15 mouse cellular contexts compared by ENCODE assay signal in the genomic region with DNA sequence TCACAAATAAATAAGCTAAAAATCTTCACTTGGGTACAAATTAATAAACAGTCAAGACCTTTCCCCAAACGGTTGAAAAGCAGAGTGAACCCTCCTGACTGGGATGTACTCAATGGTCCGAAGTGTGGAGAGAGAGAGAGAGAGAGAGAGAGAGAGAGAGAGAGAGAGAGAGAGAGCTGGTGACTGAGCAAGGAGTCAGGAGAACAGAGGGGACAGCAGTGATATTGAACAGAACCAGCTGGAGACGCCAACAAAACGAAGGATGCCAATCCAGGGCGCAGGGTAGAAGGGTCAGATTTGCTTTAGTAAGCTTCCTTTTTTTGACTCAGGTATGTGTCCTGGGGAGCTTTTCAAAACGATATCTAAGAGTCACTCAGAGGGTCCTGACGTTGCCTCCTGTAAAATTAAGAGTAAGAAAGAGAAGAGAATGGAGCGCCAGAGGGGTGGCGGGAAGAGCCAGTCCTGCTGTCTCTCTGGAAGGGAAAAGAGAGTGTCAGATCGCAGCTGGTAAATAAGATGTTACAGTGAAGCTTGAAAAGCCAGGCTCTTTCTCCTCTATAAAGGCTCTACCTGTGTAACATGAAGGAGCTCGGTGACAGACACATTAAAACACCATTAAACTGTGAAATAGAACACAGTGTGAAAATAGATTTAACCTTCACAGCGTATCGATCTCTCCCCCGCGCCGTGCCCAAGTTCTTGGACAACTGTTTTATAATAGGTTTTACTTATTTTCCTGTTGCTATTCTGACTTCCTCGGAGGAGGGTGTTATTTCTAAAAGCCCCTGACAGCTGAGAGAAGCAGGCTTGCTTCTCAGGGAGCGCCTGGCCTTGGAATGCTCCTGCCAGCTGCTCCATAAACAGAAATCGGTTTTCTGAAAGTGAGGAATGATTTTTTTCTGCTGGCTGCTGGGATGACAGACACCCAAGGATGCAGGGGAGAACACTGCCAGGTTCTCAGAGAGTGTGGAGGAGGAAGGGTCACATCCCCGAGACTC.
DNase-seq lines count a peak whose midpoint lies in the region; ATAC-seq and TF ChIP-seq lines count a peak whose summit lies in the region.
"Had no signal": no experiment of that assay in that cellular context is flagged by ENCODE, and none has a peak within 500 bp of the region (broad histone marks: within the 10 kb centered on the region; RNA-seq: fewer than 3 reads in every experiment).

No protein-coding gene starts in this region.

- DNase-seq in hindbrain, postnatal 0 days (ENCODE audit: low spot score): peak; percentile 13
- no peak for DNase-seq in lung, adult 18-20 months
- DNase-seq in left cerebral cortex, postnatal 10 days (ENCODE audit: extremely low spot score in 1 of 2, low spot score in 2 of 2): peak; percentile 18 to 19
- peak; percentile 31 to 55 for DNase-seq in right cerebral cortex, postnatal 10 days (ENCODE audit: low spot score in 2 of 2)
- DNase-seq in testis, postnatal 14 days (ENCODE audit: low spot score): no peak
- no peak for DNase-seq in liver, postnatal 0 days
- DNase-seq: adrenal gland, adult 8-10 months; cerebellum, adult 11 months; kidney, adult 18-20 months had no signal

- TF ChIP-seq CTCF in hindbrain, postnatal 0 days (IDR thresholded peaks at IDR 0.05; ENCODE audit: low read depth): no peak
- no peak for TF ChIP-seq CTCF in liver, postnatal 0 days (IDR thresholded peaks at IDR 0.05; ENCODE audit: low read depth)

- 59% methylated on average over 20 of the region's 20 CpGs for WGBS in hindbrain, postnatal 0 days
- 70% methylated on average over 20 of the region's 20 CpGs for WGBS in hindbrain, embryonic 13.5 days
- 43% methylated on average over 20 of the region's 20 CpGs for WGBS in lung, embryonic 15.5 days
- WGBS in liver, postnatal 0 days (ENCODE audit: insufficient replicate concordance): 76% methylated on average over 20 of the region's 20 CpGs

- H3K27ac ChIP-seq in hindbrain, postnatal 0 days: no peak overlapping the region
- H3K27ac ChIP-seq in hindbrain, embryonic 13.5 days: no peak overlapping the region
- peak overlapping the region; percentile 43 for H3K27ac ChIP-seq in lung, embryonic 15.5 days
- H3K27ac ChIP-seq in liver, postnatal 0 days (ENCODE audit: low read depth): no peak overlapping the region
- H3K27ac ChIP-seq: embryonic facial prominence, embryonic 15.5 days; heart, embryonic 15.5 days; limb, embryonic 12.5 days had no signal

- H3K27me3 ChIP-seq in hindbrain, postnatal 0 days (ENCODE audit: insufficient read depth, low read length): no peaks in the 10 kb centered on the region
- H3K27me3 ChIP-seq in hindbrain, embryonic 13.5 days: no peaks in the 10 kb centered on the region
- H3K27me3 ChIP-seq in lung, embryonic 15.5 days: no peaks in the 10 kb centered on the region
- H3K27me3 ChIP-seq in liver, postnatal 0 days (ENCODE audit: insufficient read depth, low read length): no peaks in the 10 kb centered on the region
- H3K27me3 ChIP-seq: embryonic facial prominence, embryonic 15.5 days; heart, embryonic 15.5 days; limb, embryonic 12.5 days; megakaryocyte, embryonic 14.5 days had no signal

- no peaks in the 10 kb centered on the region for H3K9me3 ChIP-seq in hindbrain, postnatal 0 days (ENCODE audit: low read length)
- H3K9me3 ChIP-seq in hindbrain, embryonic 13.5 days: no peaks in the 10 kb centered on the region
- no peaks in the 10 kb centered on the region for H3K9me3 ChIP-seq in lung, embryonic 15.5 days
- H3K9me3 ChIP-seq in liver, postnatal 0 days (ENCODE audit: low read length): no peaks in the 10 kb centered on the region
- H3K9me3 ChIP-seq: embryonic facial prominence, embryonic 15.5 days; heart, embryonic 15.5 days; limb, embryonic 12.5 days; megakaryocyte, embryonic 14.5 days had no signal

- H3K4me3 ChIP-seq in hindbrain, postnatal 0 days (ENCODE audit: low read length): no peak overlapping the region
- H3K4me3 ChIP-seq in hindbrain, embryonic 13.5 days: no peak overlapping the region
- no peak overlapping the region for H3K4me3 ChIP-seq in lung, embryonic 15.5 days
- no peak overlapping the region for H3K4me3 ChIP-seq in liver, postnatal 0 days (ENCODE audit: low read depth, low read length)
- H3K4me3 ChIP-seq: embryonic facial prominence, embryonic 15.5 days; heart, embryonic 15.5 days; limb, embryonic 12.5 days; megakaryocyte, embryonic 14.5 days had no signal

- no peaks in the 10 kb centered on the region for H3K4me1 ChIP-seq in hindbrain, postnatal 0 days (ENCODE audit: insufficient read depth, low read length)
- no peaks in the 10 kb centered on the region for H3K4me1 ChIP-seq in hindbrain, embryonic 13.5 days (replicated peaks)
- H3K4me1 ChIP-seq in lung, embryonic 15.5 days: no peaks in the 10 kb centered on the region
- H3K4me1 ChIP-seq in liver, postnatal 0 days (ENCODE audit: insufficient read depth): no peaks in the 10 kb centered on the region
- H3K4me1 ChIP-seq: embryonic facial prominence, embryonic 15.5 days; heart, embryonic 15.5 days; limb, embryonic 12.5 days; megakaryocyte, embryonic 14.5 days had no signal

- no peak for ATAC-seq in hindbrain, postnatal 0 days
- ATAC-seq in hindbrain, embryonic 13.5 days (ENCODE audit: low FRiP score): no peak
- ATAC-seq in lung, embryonic 15.5 days (ENCODE audit: borderline replicate concordance, extremely low read depth, low FRiP score, low TSS enrichment): peak; percentile 52; the same call in 1 of the 2 replicates
- no peak for ATAC-seq in liver, postnatal 0 days

- H3K36me3 ChIP-seq in hindbrain, postnatal 0 days (ENCODE audit: insufficient read depth, low read length): no peaks in the 10 kb centered on the region
- H3K36me3 ChIP-seq in hindbrain, embryonic 13.5 days: no peaks in the 10 kb centered on the region
- no peaks in the 10 kb centered on the region for H3K36me3 ChIP-seq in lung, embryonic 15.5 days
- no peaks in the 10 kb centered on the region for H3K36me3 ChIP-seq in liver, postnatal 0 days (replicated peaks; ENCODE audit: insufficient read depth, low read length)
- H3K36me3 ChIP-seq: embryonic facial prominence, embryonic 15.5 days; heart, embryonic 15.5 days; limb, embryonic 12.5 days had no signal

- H3K9ac ChIP-seq in hindbrain, postnatal 0 days (replicated peaks; ENCODE audit: low read length): no peak overlapping the region
- no peak overlapping the region for H3K9ac ChIP-seq in hindbrain, embryonic 13.5 days
- no peak overlapping the region for H3K9ac ChIP-seq in lung, embryonic 15.5 days
- no peak overlapping the region for H3K9ac ChIP-seq in liver, postnatal 0 days (replicated peaks)
- H3K9ac ChIP-seq: embryonic facial prominence, embryonic 15.5 days; heart, embryonic 15.5 days; limb, embryonic 12.5 days had no signal

- intact Hi-C loops in left cerebral cortex, postnatal 10 days (cut with DNase I): no loop called here

- no peak for TF ChIP-seq EP300 in liver, postnatal 0 days (IDR thresholded peaks at IDR 0.05; ENCODE audit: low read depth)

- H3K4me2 ChIP-seq in hindbrain, postnatal 0 days (ENCODE audit: low read depth, low read length): peak overlapping the region; percentile 16; the same call in 1 of the 2 replicates
- no peak overlapping the region for H3K4me2 ChIP-seq in hindbrain, embryonic 13.5 days
- H3K4me2 ChIP-seq in lung, embryonic 15.5 days: peak overlapping the region; percentile 38
- H3K4me2 ChIP-seq in liver, postnatal 0 days (ENCODE audit: low read depth, low read length): no peak overlapping the region
- H3K4me2 ChIP-seq: embryonic facial prominence, embryonic 15.5 days; heart, embryonic 15.5 days; limb, embryonic 12.5 days had no signal

Comparison
In these comparisons a context has a peak if more than half of its experiments do, and no peak if none do; other contexts are left out.
1. H3K4me2 ChIP-seq: peak in hindbrain, postnatal 0 days (single experiment) and lung, embryonic 15.5 days (single experiment); none in hindbrain, embryonic 13.5 days (single experiment) and liver, postnatal 0 days (single experiment).
2. DNase-seq: peak in hindbrain, postnatal 0 days (single experiment), left cerebral cortex, postnatal 10 days (2 of 2) and right cerebral cortex, postnatal 10 days (2 of 2); none in lung, adult 18-20 months (0 of 2), testis, postnatal 14 days (single experiment) and liver, postnatal 0 days (single experiment).